Mouse (Mus musculus) layer of hippocampus, adult 9-10 months (tissue): ENCODE data around the gene Pex11g.

Experiments
- DNase-seq: peaks from one replicate; pipeline ENCODE4 v3.0.0; 2022; ENCODE audit warnings: low spot score

Pex11g gene

GRCm38 (mm10) chr8:3415661-3416060, 51.8 kb downstream of the Pex11g start:
- no peak for DNase-seq

- no peak for DNase-seq
Measured at GRCm38 (mm10) chr8:3415259-3415658, 52.2 kb downstream of the Pex11g start.

- DNase-seq = no peak
Measured at GRCm38 (mm10) chr8:3414639-3415190, 52.8 kb downstream of the Pex11g start.

- DNase-seq = no peak
Measured at GRCm38 (mm10) chr8:3412816-3413215, 54.7 kb downstream of the Pex11g start.

- DNase-seq = no peak
Measured at GRCm38 (mm10) chr8:3411901-3412301, 55.6 kb downstream of the Pex11g start.

GRCm38 (mm10) chr8:3411085-3411484, 56.4 kb downstream of the Pex11g start:
- no peak for DNase-seq

- DNase-seq = no peak
Measured at GRCm38 (mm10) chr8:3407417-3407816, 60.1 kb downstream of the Pex11g start.
